Mouse (Mus musculus): Measurements from ENCODE around the gene Plekha4. TPM values are rescaled to one million over a fixed set of nuclear protein-coding genes. Genes with fewer than 3 reads are reported as not detected.
"Not testable (repeated sequence)": the region's sequence is repeated elsewhere in the genome, so short reads cannot be mapped to it uniquely, and the experiment has no call there.

Plekha4 gene
- total RNA-seq (2021): 1 to 10 TPM; 2.0 to 2.5 TPM
- long read RNA-seq, experiment 1, partial matches to known transcripts: 0 of 1 reads
- long read RNA-seq, experiment 1, other reads (novel, unspliced or antisense): 1 of 1 reads
- long read RNA-seq, experiment 2, partial matches to known transcripts: 0 of 2 reads
- long read RNA-seq, experiment 2, other reads (novel, unspliced or antisense): 2 of 2 reads

DNA sequence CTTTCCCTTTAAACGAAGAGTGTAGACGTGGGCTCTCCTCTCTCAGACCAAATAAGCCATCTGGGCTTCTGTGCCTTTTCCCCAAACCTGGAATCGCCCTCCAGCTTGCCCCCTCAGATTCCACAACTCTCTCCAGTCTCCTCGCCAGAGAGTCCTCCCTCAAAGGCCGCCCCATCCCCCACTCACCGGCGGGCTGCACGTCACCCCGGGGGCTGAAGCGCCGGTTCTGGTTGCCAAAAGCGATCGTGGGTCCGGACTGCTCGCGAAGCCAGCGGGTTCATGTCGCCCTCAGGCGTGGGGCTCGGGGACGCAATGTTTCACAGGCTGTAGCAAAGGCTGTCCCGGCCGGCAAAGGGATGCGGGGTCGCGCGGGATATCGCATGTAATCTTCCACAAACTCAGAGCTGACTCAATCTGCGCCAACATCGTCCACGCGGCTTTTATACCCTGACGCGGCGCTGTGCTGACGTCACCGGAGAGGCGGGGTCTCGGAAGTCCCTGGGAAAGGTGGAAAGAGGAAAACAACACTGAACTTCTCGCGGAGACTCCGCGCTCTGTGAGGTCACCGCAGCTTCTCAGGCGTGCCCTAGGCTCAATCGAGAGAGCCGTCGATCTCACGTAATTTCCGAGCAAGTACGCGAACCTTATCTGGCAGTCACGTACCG is at the start of gene Plekha4, which contains the start of gene Ppp1r15a:
TSS of gene Plekha4 (plus strand) at position 522 of the 665 bp plus-strand sequence.
TSS of gene Ppp1r15a (minus strand) at position 460 of the 665 bp plus-strand sequence.
- DNase-seq: peak; percentile 97 to 99

- DNase-seq: no peak
These were observed 49.7 kb upstream of the Plekha4 start for GRCm38 (mm10) chr7:45476453-45476852.

GRCm38 (mm10) chr7:45477003-45477402 is 49.1 kb upstream of the Plekha4 start:
- DNase-seq: peak; percentile 69 to 80

GRCm38 (mm10) chr7:45478774-45479173 is 47.4 kb upstream of the Plekha4 start:
- DNase-seq: no peak

- not testable (repeated sequence) for DNase-seq
These were observed 45.8 kb upstream of the Plekha4 start for GRCm38 (mm10) chr7:45480310-45480709.

GRCm38 (mm10) chr7:45481374-45481927 is 44.7 kb upstream of the Plekha4 start, which contains the start of gene Tulp2:
TSS of gene Tulp2 (plus strand) at chr7:45481877.
- DNase-seq: peak; percentile 69 to 80

GRCm38 (mm10) chr7:45482166-45482565 is 44.0 kb upstream of the Plekha4 start:
- DNase-seq: no peak

DNA sequence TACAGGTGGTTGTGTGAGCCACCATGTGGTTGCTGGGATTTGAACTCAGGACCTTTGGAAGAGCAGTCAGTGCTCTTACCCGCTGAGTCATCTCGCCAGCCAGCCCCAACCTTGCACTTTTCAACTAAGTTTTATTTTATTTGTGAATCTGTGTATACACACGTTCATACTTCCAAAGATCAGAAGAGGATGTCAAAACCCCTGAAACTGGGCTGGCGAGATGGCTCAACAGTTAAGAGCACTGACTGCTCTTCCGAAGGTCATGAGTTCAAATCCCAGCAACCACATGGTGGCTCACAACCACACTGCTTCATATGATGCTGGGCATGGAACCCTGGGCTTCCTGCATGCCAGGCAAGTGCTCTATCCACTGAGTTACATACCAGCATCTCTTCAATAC is 41.1 kb upstream of the Plekha4 start:
- DNase-seq: not testable (repeated sequence)

GRCm38 (mm10) chr7:45486158-45486557 is 40.0 kb upstream of the Plekha4 start:
- no peak for DNase-seq

DNA sequence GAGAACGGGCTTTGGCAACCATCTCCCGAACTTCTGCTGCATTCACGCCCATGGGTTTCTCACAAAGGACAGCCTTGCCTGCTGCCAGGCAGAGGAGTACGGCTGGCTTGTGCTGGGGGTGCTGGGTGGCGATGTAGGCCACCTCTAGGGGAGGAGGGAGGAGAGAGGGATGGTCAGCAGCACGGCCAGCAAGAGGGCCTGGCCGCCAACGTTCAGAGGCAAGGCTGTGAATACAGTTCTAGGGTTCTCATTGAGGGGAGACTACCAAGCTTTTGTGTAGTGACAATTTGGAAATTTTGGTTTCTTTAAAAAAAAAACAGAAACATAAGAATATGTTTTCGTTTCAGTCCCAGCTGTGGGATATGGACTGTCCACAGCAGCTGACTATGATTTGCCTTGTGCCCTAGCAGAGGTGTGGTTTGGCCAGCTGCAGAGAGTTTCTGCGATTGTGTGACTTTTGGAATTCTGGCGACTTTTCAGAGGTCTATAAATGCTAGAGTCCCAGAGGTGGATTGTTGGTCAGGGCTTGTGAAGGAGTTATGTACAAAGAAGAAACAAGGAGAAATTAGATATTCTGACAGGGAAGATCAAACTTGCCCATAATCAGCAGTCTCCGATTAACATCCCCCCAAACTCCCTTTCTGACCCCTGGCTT is 39.2 kb upstream of the Plekha4 start, which contains the start of gene Gm45808:
TSS of gene Gm45808 (minus strand) at position 51 of the 655 bp plus-strand sequence.
- DNase-seq: no peak

DNA sequence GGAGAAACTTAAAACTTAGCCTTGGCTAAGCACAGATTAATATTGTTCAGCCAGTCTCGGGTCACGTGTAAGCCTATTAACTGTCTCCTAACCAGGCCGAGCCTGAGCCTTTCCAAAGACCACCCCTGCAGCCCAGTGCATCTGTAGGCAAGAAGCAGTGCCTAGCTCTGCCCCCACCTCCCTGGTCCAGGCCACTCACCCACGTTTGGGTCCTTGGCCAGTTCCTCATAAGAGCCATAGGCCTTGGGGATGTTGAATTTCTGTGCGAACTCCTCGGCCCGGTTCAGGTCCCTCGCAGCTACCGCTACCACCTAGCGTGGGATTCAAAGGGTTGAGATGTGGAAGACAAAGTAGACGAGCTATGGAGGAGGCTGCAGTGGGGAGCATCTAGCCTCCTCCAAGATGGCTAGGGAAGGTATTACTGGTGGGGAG is 38.3 kb upstream of the Plekha4 start:
- DNase-seq: no peak

DNA sequence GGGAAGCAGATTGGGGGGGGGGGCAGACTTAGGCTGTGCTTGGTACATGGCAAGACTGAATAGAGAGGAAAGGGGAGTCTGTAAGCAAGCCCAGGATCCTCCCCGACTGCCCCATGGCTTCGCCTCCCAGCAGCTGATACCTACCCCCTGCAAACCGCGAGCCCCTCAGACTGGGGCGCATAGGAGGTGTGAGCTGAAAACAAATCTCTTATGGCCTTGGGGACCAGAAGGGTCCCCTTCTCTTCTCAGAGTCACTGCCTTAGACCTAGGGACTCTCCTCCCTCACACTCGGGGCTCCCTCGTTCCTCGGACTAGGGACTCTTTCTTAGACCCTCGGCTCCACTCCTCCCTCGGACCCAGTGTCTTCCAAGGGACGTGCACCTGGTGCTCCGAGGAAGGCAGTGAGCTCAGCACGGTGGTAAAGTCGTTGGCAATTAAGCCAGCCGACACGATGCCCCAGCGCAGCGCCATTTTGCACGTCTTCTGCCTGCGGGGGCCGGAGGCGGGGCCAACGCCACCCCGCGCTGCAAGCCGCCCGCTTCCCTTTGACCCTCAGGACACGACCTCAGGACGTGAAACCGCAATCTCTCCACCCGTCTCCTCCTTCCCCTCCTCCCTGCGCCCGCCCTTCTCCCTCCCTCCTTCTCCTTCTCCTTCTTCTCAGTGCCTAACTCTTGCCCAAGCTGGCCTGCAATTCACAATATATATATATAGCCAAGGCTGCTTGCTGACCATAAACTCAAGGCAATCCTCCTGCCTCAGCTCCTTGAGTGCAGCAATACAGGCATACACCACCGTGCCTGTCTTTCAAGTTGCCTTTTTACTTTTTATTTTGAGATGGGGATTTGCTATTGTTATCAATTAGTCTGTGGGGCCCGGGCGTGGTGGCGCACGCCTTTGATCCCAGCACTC is 37.6 kb upstream of the Plekha4 start, which contains the start of gene Dhdh:
TSS of gene Dhdh (minus strand) at position 513 of the 912 bp plus-strand sequence.
- DNase-seq: peak; percentile 79 to 88

DNA sequence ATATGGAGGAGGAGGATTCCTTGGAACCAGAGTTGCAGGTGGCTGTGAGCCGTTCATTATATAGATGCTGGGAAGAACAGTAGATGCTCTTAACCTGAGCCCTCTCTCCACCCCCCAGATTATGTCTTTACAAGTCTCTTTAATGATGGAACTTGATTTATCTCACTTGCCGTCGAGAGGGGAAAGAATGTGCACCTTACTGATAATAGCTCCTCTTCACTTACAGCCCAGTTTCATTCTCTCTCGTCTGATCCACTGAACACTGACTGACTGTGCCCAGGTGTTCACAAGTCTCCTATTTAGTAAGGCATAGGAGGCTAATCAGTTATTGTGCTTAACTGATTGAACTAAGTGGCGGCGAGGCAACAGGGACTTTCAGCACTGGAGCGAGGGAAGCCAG is 36.6 kb upstream of the Plekha4 start:
- DNase-seq: no peak

GRCm38 (mm10) chr7:45490822-45491221 is 35.3 kb upstream of the Plekha4 start:
- DNase-seq: no peak

- no peak for DNase-seq
These were observed 34.9 kb upstream of the Plekha4 start for GRCm38 (mm10) chr7:45491264-45491663.

GRCm38 (mm10) chr7:45492225-45492844 is 33.8 kb upstream of the Plekha4 start:
- DNase-seq: no peak

DNA sequence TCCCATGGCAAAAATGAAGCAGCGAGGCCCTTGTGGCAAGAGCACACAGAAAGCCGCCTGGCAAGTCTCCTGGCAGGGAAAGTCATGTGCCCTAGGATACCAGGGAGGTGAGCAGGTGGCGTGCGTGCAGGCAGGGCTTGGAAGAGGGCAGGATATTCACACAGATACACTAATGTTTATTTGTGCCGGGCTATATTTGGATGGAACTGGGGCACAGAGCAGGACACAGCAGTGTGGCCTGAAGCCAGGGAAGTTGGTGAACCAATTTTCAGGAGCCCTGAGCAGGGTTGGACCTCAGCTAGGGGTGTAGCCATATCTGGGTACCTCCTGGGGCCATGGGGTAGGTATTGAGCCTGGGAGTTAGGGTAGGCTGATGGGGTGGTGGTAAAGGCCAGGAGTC is 33.2 kb upstream of the Plekha4 start:
- peak; percentile 69 to 79 for DNase-seq

DNA sequence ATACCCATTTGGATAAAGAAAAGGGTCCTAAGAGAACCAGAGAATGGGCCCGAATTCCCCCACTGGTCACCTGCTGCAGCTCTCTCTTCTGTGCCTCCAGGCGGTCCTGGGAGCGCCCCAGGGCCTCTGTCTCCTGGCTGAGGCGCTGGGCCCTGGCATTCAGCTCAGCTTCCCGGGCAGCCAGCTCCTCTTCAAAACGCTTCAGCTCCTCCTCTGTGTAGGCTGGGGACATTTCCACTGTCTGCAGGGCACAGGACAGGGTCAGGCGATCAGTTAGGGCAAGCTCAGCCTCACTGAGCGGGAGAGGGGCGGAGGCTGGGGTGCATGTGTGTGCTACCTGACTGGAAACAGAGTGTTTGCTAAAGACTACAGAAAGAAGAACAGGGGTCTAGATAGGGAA is 31.6 kb upstream of the Plekha4 start:
- DNase-seq: peak; percentile 49 to 62

DNA sequence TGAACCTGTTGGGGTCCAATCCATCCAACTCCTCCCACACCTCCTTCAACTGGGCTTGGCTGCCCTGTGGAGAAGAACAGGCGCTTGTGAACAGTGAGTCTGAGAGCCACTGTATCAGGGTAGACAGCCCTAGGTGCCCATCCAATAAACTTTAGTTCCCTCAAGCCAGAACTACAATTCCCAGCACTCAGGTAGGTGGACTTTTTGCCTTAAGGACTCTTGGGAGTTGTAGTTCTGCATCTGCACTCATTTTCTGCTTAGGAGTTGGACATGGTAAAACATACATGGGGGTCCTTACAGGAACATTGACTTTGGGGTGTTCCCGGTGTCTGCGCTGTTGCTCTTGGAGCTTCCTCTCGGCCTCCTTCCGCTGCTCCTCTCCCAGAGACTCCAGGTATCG is 27.7 kb upstream of the Plekha4 start:
- DNase-seq: no peak

GRCm38 (mm10) chr7:45507583-45507982 is 18.5 kb upstream of the Plekha4 start:
- no peak for DNase-seq

DNA sequence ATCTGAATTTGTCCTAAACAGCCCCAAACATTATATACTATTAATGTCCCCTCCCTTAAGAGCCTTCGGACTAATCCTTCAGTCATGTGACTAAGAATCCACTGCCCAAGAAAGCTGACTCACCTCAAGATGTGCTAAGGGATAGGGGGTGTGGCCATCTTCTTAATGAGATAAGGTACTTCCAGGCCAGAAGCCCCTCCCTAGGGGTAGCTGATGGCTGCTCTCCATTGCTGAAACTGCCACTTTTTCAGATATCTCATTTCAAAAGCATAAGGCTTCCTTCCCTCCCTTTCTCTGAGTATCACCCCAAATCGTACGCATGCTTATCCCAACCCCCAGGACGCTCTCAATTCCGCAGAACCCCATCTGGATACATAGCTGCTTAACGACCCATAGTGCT is 17.6 kb upstream of the Plekha4 start:
- no peak for DNase-seq

Measured in heart, adult 18-20 months (tissue).